14 mouse cellular contexts compared by ENCODE assay signal in genomic region chr3:63241099-63241587, GRCm38 (mm10). TPM values are rescaled to one million over a fixed set of nuclear protein-coding genes. Genes with fewer than 3 reads are reported as not detected.
DNase-seq lines count a peak whose midpoint lies in the region; ATAC-seq and TF ChIP-seq lines count a peak whose summit lies in the region.
"Had no signal": no experiment of that assay in that cellular context is flagged by ENCODE, and none has a peak within 500 bp of the region (broad histone marks: within the 10 kb centered on the region; RNA-seq: fewer than 3 reads in every experiment).

TSS of gene Mme (plus strand) at chr3:63241537.

- no peaks in the 10 kb centered on the region for H3K4me1 ChIP-seq in heart, adult 2 months (ENCODE audit: control insufficient read depth, insufficient read depth, low read length)
- no peaks in the 10 kb centered on the region for H3K4me1 ChIP-seq in midbrain, embryonic 12.5 days
- H3K4me1 ChIP-seq in midbrain, embryonic 16.5 days (ENCODE audit: control insufficient read depth, insufficient read depth, low read length): no peaks in the 10 kb centered on the region
- no peaks in the 10 kb centered on the region for H3K4me1 ChIP-seq in heart, embryonic 11.5 days (ENCODE audit: control insufficient read depth, insufficient read depth, low read length)
- H3K4me1 ChIP-seq in forebrain, embryonic 15.5 days: no peaks in the 10 kb centered on the region
- H3K4me1 ChIP-seq: heart, embryonic 15.5 days; midbrain, embryonic 15.5 days; stomach, embryonic 15.5 days had no signal

- no peak within 1 kb of the TSS for H3K4me2 ChIP-seq in midbrain, embryonic 12.5 days (replicated peaks)
- H3K4me2 ChIP-seq in midbrain, embryonic 16.5 days (ENCODE audit: low read length): no peak within 1 kb of the TSS
- H3K4me2 ChIP-seq in heart, embryonic 11.5 days: no peak within 1 kb of the TSS
- no peak within 1 kb of the TSS for H3K4me2 ChIP-seq in forebrain, embryonic 15.5 days (replicated peaks)
- H3K4me2 ChIP-seq: heart, embryonic 15.5 days; midbrain, embryonic 15.5 days; stomach, embryonic 15.5 days had no signal

- no peak for DNase-seq in heart, adult 2 months
- DNase-seq in heart, adult 11 months: no peak
- no peak for DNase-seq in liver
- DNase-seq in urinary bladder, adult 18-20 months (ENCODE audit: low spot score in 2 of 2): no peak
- DNase-seq: cerebellum, postnatal 14 days had no signal

- TF ChIP-seq POLR2A in heart, adult 2 months (IDR thresholded peaks at IDR 0.05; ENCODE audit: insufficient read depth, low read depth, low read length): no peak

- no peak within 1 kb of the TSS for H3K4me3 ChIP-seq in heart, adult 2 months
- no peak within 1 kb of the TSS for H3K4me3 ChIP-seq in midbrain, embryonic 12.5 days
- H3K4me3 ChIP-seq in midbrain, embryonic 16.5 days (ENCODE audit: low read depth, low read length): no peak within 1 kb of the TSS
- H3K4me3 ChIP-seq in heart, embryonic 11.5 days (ENCODE audit: low read depth, low read length): no peak within 1 kb of the TSS
- H3K4me3 ChIP-seq in forebrain, embryonic 15.5 days: no peak within 1 kb of the TSS
- H3K4me3 ChIP-seq: heart, embryonic 15.5 days; midbrain, embryonic 15.5 days; stomach, embryonic 15.5 days had no signal

- H3K9me3 ChIP-seq in midbrain, embryonic 12.5 days: no peaks in the 10 kb centered on the region
- no peaks in the 10 kb centered on the region for H3K9me3 ChIP-seq in midbrain, embryonic 16.5 days (replicated peaks; ENCODE audit: control insufficient read depth, low read length, poor library complexity, severe bottlenecking)
- no peaks in the 10 kb centered on the region for H3K9me3 ChIP-seq in heart, embryonic 11.5 days (replicated peaks; ENCODE audit: control insufficient read depth, low read length)
- no peaks in the 10 kb centered on the region for H3K9me3 ChIP-seq in forebrain, embryonic 15.5 days
- H3K9me3 ChIP-seq: heart, embryonic 15.5 days; midbrain, embryonic 15.5 days; stomach, embryonic 15.5 days had no signal

- TF ChIP-seq CTCF in heart, adult 2 months (IDR thresholded peaks at IDR 0.05): no peak

- H3K9ac ChIP-seq in heart, adult 2 months (ENCODE audit: low read depth, low read length): no peak within 1 kb of the TSS
- H3K9ac ChIP-seq in midbrain, embryonic 12.5 days (replicated peaks): no peak within 1 kb of the TSS
- H3K9ac ChIP-seq in midbrain, embryonic 16.5 days (ENCODE audit: low read depth, low read length): no peak within 1 kb of the TSS
- no peak within 1 kb of the TSS for H3K9ac ChIP-seq in heart, embryonic 11.5 days (ENCODE audit: low read depth, low read length)
- no peak within 1 kb of the TSS for H3K9ac ChIP-seq in forebrain, embryonic 15.5 days (replicated peaks)
- H3K9ac ChIP-seq: heart, embryonic 15.5 days; liver, embryonic 14.5 days; midbrain, embryonic 15.5 days; stomach, embryonic 15.5 days had no signal

- no peak within 1 kb of the TSS for H3K27ac ChIP-seq in heart, adult 2 months
- H3K27ac ChIP-seq in midbrain, embryonic 12.5 days (replicated peaks): no peak within 1 kb of the TSS
- H3K27ac ChIP-seq in midbrain, embryonic 16.5 days (ENCODE audit: low read length): no peak within 1 kb of the TSS
- H3K27ac ChIP-seq in heart, embryonic 11.5 days (ENCODE audit: low read depth, low read length): no peak within 1 kb of the TSS
- no peak within 1 kb of the TSS for H3K27ac ChIP-seq in forebrain, embryonic 15.5 days (replicated peaks)
- H3K27ac ChIP-seq: heart, embryonic 15.5 days; liver, embryonic 14.5 days; midbrain, embryonic 15.5 days; stomach, embryonic 15.5 days had no signal

- no peak for TF ChIP-seq EP300 in heart, adult 2 months (IDR thresholded peaks at IDR 0.05; ENCODE audit: insufficient read depth, low read depth, low read length)

- H3K36me3 ChIP-seq in heart, adult 2 months (ENCODE audit: control insufficient read depth, insufficient read depth, low read length): no peaks in the 10 kb centered on the region
- no peaks in the 10 kb centered on the region for H3K36me3 ChIP-seq in midbrain, embryonic 12.5 days
- H3K36me3 ChIP-seq in midbrain, embryonic 16.5 days (ENCODE audit: control insufficient read depth, insufficient read depth, low read length): no peaks in the 10 kb centered on the region
- H3K36me3 ChIP-seq in heart, embryonic 11.5 days (ENCODE audit: control insufficient read depth, insufficient read depth, low read length): no peaks in the 10 kb centered on the region
- no peaks in the 10 kb centered on the region for H3K36me3 ChIP-seq in forebrain, embryonic 15.5 days
- H3K36me3 ChIP-seq: heart, embryonic 15.5 days; midbrain, embryonic 15.5 days; stomach, embryonic 15.5 days had no signal

- no peak for ATAC-seq in midbrain, embryonic 12.5 days (ENCODE audit: low FRiP score, low read depth)
- no peak for ATAC-seq in midbrain, embryonic 16.5 days
- ATAC-seq in heart, embryonic 11.5 days (replicated peaks; ENCODE audit: insufficient number of reproducible peaks, low FRiP score, low TSS enrichment): no peak
- no peak for ATAC-seq in forebrain, embryonic 15.5 days (replicated peaks)
- ATAC-seq: forebrain, embryonic 14.5 days; midbrain, embryonic 15.5 days had no signal

- no peaks in the 10 kb centered on the region for H3K79me2 ChIP-seq in heart, adult 2 months (replicated peaks; ENCODE audit: control insufficient read depth, insufficient read depth, low read length)

- 81% methylated on average over 7 of the region's 7 CpGs for WGBS in heart, adult 2 months
- WGBS in midbrain, embryonic 12.5 days: 89% methylated on average over 7 of the region's 7 CpGs
- 85% methylated on average over 7 of the region's 7 CpGs for WGBS in midbrain, embryonic 16.5 days
- WGBS in heart, embryonic 11.5 days (ENCODE audit: insufficient replicate concordance): 83% methylated on average over 7 of the region's 7 CpGs
- WGBS in forebrain, embryonic 15.5 days: 85% methylated on average over 7 of the region's 7 CpGs

- no peaks in the 10 kb centered on the region for H3K27me3 ChIP-seq in heart, adult 2 months (ENCODE audit: control insufficient read depth, insufficient read depth, low read length)
- H3K27me3 ChIP-seq in midbrain, embryonic 12.5 days: no peaks in the 10 kb centered on the region
- H3K27me3 ChIP-seq in midbrain, embryonic 16.5 days (ENCODE audit: control insufficient read depth, insufficient read depth, low read depth, low read length): no peaks in the 10 kb centered on the region
- no peaks in the 10 kb centered on the region for H3K27me3 ChIP-seq in heart, embryonic 11.5 days (ENCODE audit: control insufficient read depth, insufficient read depth, low read length)
- no peaks in the 10 kb centered on the region for H3K27me3 ChIP-seq in forebrain, embryonic 15.5 days
- H3K27me3 ChIP-seq: heart, embryonic 15.5 days; midbrain, embryonic 15.5 days; stomach, embryonic 15.5 days had no signal

- intact Hi-C loops in heart, adult 2 months (cut with DNase I): no loop called here

RNA-seq across cellular contexts. Expression of gene Mme, which starts in this region (rescaled TPM):
- 10 to 100 TPM; 15.4 to 16.3 TPM for total RNA-seq in heart, adult 2 months (2021)
- polyA plus RNA-seq in heart, adult 2 months (2012; rRNA removed): 2.0 and 3.8 TPM in 2 replicates
- 10.3 and 12.6 TPM in 2 replicates for polyA plus RNA-seq in midbrain, embryonic 12.5 days (2016; fragmentation: Nextera tagmentation; extraction: Ambion mirVana)
- polyA plus RNA-seq in midbrain, embryonic 16.5 days (2015; fragmentation: Nextera tagmentation; extraction: Ambion mirVana): 2.3 and 3.1 TPM in 2 replicates
- 10.8 and 11.5 TPM in 2 replicates for polyA plus RNA-seq in heart, embryonic 11.5 days (2014; fragmentation: Nextera tagmentation; extraction: Ambion mirVana)
- polyA plus RNA-seq in forebrain, embryonic 15.5 days (2015; fragmentation: Nextera tagmentation; extraction: Ambion mirVana): 2.6 and 3.3 TPM in 2 replicates
